Mouse (Mus musculus): ENCODE measurements at regions not wholly inside any gene's neighbourhood (a gene's known extent, or its start where the extent isn't known, plus 50 kb on each side); places are given as distances from the start of the nearest gene placed in this dataset.
A peak's percentile ranks its signal among the peaks of the same experiment; 100 is the strongest.

- no peak for DNase-seq (ENCODE audit: low spot score in 2 of 2)
Observed at GRCm38 (mm10) chr15:12066857-12067211, 50.8 kb upstream of the Zfr start.

GRCm38 (mm10) chr15:12066176-12066856, 51.3 kb upstream of the Zfr start:
- peak; percentile 35 to 81 for DNase-seq (ENCODE audit: low spot score in 2 of 2)

GRCm38 (mm10) chr15:12054870-12055269, 58.1 kb upstream of the Sub1 start:
- no peak for DNase-seq (ENCODE audit: low spot score in 2 of 2)

- no peak for DNase-seq (ENCODE audit: low spot score in 2 of 2)
Observed at GRCm38 (mm10) chr15:12053610-12054009, 56.8 kb upstream of the Sub1 start.

- no peak for DNase-seq (ENCODE audit: low spot score in 2 of 2)
Observed at GRCm38 (mm10) chr15:12048965-12049364, 52.2 kb upstream of the Sub1 start.

GRCm38 (mm10) chr15:12048214-12048507, 51.4 kb upstream of the Sub1 start:
- no peak for DNase-seq (ENCODE audit: low spot score in 2 of 2)

GRCm38 (mm10) chr15:12047349-12048213, 50.8 kb upstream of the Sub1 start:
- no peak for DNase-seq (ENCODE audit: low spot score in 2 of 2)
